Mouse (Mus musculus) liver, postnatal 0 days (tissue): ENCODE measurements around the gene Atf7ip. TPM values are rescaled to one million over a fixed set of nuclear protein-coding genes. Genes with fewer than 3 reads are reported as not detected.

ENCODE experiments used
- ATAC-seq: fragments of 200-750 bp; cut with Nextera tagmentation; 2 replicates; pipeline ENCODE4 v1.8.0; 2017; ENCODE audit warnings: mild to moderate bottlenecking, moderate library complexity
- DNase-seq: peaks from one replicate; pipeline ENCODE4 v3.0.0-alpha.2; 2016
- H3K27ac ChIP-seq: fragments of 300-500 bp; sonication (generic); 2 replicates; pipeline ENCODE4 v1.5.1; 2014; ENCODE audit warnings: antibody characterized with exemption, moderate library complexity, mild to moderate bottlenecking, low read depth
- H3K27me3 ChIP-seq: fragments of 300-500 bp; sonication (generic); 2 replicates; pipeline ENCODE4 v1.6.1; 2014; ENCODE audit warnings: low read length, control low read depth, mixed read lengths; ENCODE audit not compliant: insufficient read depth
- H3K36me3 ChIP-seq: fragments of 300-500 bp; sonication (generic); replicated peaks from 2 replicates; pipeline ENCODE4 v1.6.1; 2014; ENCODE audit warnings: mild to moderate bottlenecking, control low read depth, low read length, moderate library complexity, mixed read lengths; ENCODE audit not compliant: insufficient read depth
- H3K4me1 ChIP-seq: fragments of 300-500 bp; sonication (generic); 2 replicates; pipeline ENCODE4 v1.6.1; 2014; ENCODE audit warnings: antibody characterized with exemption, mild to moderate bottlenecking, control low read depth; ENCODE audit not compliant: insufficient read depth
- H3K4me2 ChIP-seq: fragments of 300-500 bp; sonication (generic); 2 replicates; pipeline ENCODE4 v1.6.1; 2014; ENCODE audit warnings: low read depth, mild to moderate bottlenecking, low read length, moderate library complexity, mixed read lengths
- H3K4me3 ChIP-seq: fragments of 300-500 bp; sonication (generic); 2 replicates; pipeline ENCODE4 v1.5.1; 2014; ENCODE audit warnings: low read depth, low read length
- H3K9ac ChIP-seq: fragments of 300-500 bp; sonication (generic); replicated peaks from 2 replicates; pipeline ENCODE4 v1.6.1; 2014; ENCODE audit warnings: mild to moderate bottlenecking, moderate library complexity
- H3K9me3 ChIP-seq: fragments of 300-500 bp; sonication (generic); 2 replicates; pipeline ENCODE4 v1.6.1; 2016; ENCODE audit warnings: mild to moderate bottlenecking, control low read depth, low read length, mixed read lengths
- CTCF ChIP-seq: sonication (generic); IDR thresholded peaks from 2 replicates; pipeline ENCODE4 v1.5.1; 2016; ENCODE audit warnings: antibody characterized with exemption, low read depth
- EP300 ChIP-seq: IDR thresholded peaks from 2 replicates; pipeline ENCODE4 v1.6.1; 2016; ENCODE audit warnings: antibody characterized with exemption, low read depth, mild to moderate bottlenecking
- WGBS: fragments of 180-500 bp; shearing (Covaris S2); extraction: QIAGEN DNeasy Blood & Tissue Kit; methylation state at CpG from one replicate; pipeline ENCODE4 v1.1.7; 2014; ENCODE audit not compliant: insufficient replicate concordance; 5-methylcytosine and 5-hydroxymethylcytosine counted together
- polyA plus RNA-seq: library from polyadenylated mRNA; unstranded; fragments of >200 nt; fragmentation: Nextera tagmentation; extraction: Ambion mirVana; gene quantifications from 2 replicates; pipeline ENCODE4 v1.2.1, GENCODE M21; 2015

Gene Atf7ip
- polyA plus RNA-seq, 1 experiment from 2014 or later: 6.6 TPM

- Histone ChIP-seq H3K9ac (no peak overlapping the region; the same call in 1 of the 2 replicates), H3K27ac (0 out of 2 replicates have a peak overlapping the region, but pooled peaks have one; percentile 30), H3K4me2 (peak overlapping the region; percentile 36; the same call in 1 of the 2 replicates), H3K4me1 (peaks cover 48% of the 10 kb centered on the region), H3K27me3 (no peaks in the 10 kb centered on the region), H3K36me3 (no peaks in the 10 kb centered on the region), H3K9me3 (no peaks in the 10 kb centered on the region), H3K4me3 (no peak overlapping the region)
- ATAC-seq: no peak
- TF ChIP-seq EP300 (no peak), CTCF (peak; percentile 82)
- 36% methylated on average over 8 of the region's 8 CpGs for WGBS
- DNase-seq: peak; percentile 77
These were observed 40.0 kb upstream of the Atf7ip start for GRCm38 (mm10) chr6:136465959-136466381.

GRCm38 (mm10) chr6:136466956-136467750 is 38.8 kb upstream of the Atf7ip start:
- peak; percentile 94 for DNase-seq
- Histone ChIP-seq H3K9me3 (no peaks in the 10 kb centered on the region), H3K36me3 (no peaks in the 10 kb centered on the region), H3K27ac (peak overlapping the region; percentile 98), H3K9ac (0 out of 2 replicates have a peak overlapping the region, but pooled peaks have one; percentile 35), H3K4me1 (peaks cover 59% of the 10 kb centered on the region), H3K27me3 (no peaks in the 10 kb centered on the region), H3K4me2 (peak overlapping the region; percentile 22), H3K4me3 (no peak overlapping the region)
- 43% methylated on average over 14 of the region's 14 CpGs for WGBS
- TF ChIP-seq EP300 (peak; percentile 48), CTCF (peak; percentile 96)
- ATAC-seq: no peak

GRCm38 (mm10) chr6:136467837-136468236 is 38.1 kb upstream of the Atf7ip start:
- TF ChIP-seq CTCF (no peak), EP300 (no peak)
- no peaks in the 10 kb centered on the region for H3K36me3 ChIP-seq
- 49% methylated on average over 5 of the region's 5 CpGs for WGBS
- H3K27me3 ChIP-seq: no peaks in the 10 kb centered on the region
- peak overlapping the region; percentile 22 for H3K4me2 ChIP-seq
- H3K4me1 ChIP-seq: peaks cover 65% of the 10 kb centered on the region
- H3K4me3 ChIP-seq: no peak overlapping the region
- DNase-seq: peak; percentile 35
- no peaks in the 10 kb centered on the region for H3K9me3 ChIP-seq
- ATAC-seq: no peak
- peak overlapping the region; percentile 98 for H3K27ac ChIP-seq
- H3K9ac ChIP-seq: 0 out of 2 replicates have a peak overlapping the region, but pooled peaks have one; percentile 35

DNA sequence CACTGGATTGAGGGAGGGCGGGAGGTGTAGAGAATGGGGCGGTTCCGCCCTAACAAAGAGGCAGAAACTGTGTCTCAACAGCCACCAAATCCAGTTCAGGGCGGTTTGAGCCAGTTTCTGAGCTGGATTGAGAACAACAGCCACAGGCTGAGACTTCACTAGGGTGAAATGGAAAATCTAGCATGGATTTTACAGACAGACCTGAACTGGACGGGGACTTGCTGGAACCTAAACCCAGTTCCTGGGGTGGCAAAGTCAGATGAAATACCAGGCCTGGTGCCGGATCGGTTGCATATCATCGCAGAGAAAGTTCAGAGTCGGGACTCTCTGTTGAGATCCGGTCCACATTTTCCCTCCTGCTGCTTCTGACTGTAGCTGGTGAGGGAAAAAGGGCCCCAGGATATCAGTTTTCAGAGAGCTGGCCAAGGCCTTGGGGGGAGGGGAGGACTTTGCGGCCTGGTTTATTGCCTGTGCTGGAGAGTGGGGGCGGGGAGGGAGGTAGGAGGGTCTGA is 37.5 kb upstream of the Atf7ip start:
- H3K4me2 ChIP-seq: peak overlapping the region; percentile 53
- WGBS: 3% methylated on average over 12 of the region's 12 CpGs
- no peaks in the 10 kb centered on the region for H3K9me3 ChIP-seq
- no peak for TF ChIP-seq CTCF
- TF ChIP-seq EP300: peak; percentile 95
- no peaks in the 10 kb centered on the region for H3K36me3 ChIP-seq
- ATAC-seq (peak; percentile 87), DNase-seq (peak; percentile 98)
- H3K27ac ChIP-seq: peak overlapping the region; percentile 98
- peaks cover 68% of the 10 kb centered on the region for H3K4me1 ChIP-seq
- no peaks in the 10 kb centered on the region for H3K27me3 ChIP-seq
- H3K4me3 ChIP-seq: no peak overlapping the region
- H3K9ac ChIP-seq: 0 out of 2 replicates have a peak overlapping the region, but pooled peaks have one; percentile 32

GRCm38 (mm10) chr6:136468974-136469792 is 36.8 kb upstream of the Atf7ip start:
- 0 out of 2 replicates have a peak overlapping the region, but pooled peaks have one; percentile 32 for H3K9ac ChIP-seq
- H3K4me3 ChIP-seq: no peak overlapping the region
- ATAC-seq: no peak; the same call in 1 of the 2 replicates
- peaks cover 67% of the 10 kb centered on the region for H3K4me1 ChIP-seq
- H3K4me2 ChIP-seq: peak overlapping the region; percentile 53
- H3K27me3 ChIP-seq: no peaks in the 10 kb centered on the region
- no peaks in the 10 kb centered on the region for H3K36me3 ChIP-seq
- no peaks in the 10 kb centered on the region for H3K9me3 ChIP-seq
- H3K27ac ChIP-seq: peak overlapping the region; percentile 98
- no peak for DNase-seq
- TF ChIP-seq EP300 (no peak), CTCF (no peak)
- WGBS: 34% methylated on average over 12 of the region's 12 CpGs

GRCm38 (mm10) chr6:136469807-136470206 is 36.2 kb upstream of the Atf7ip start:
- Histone ChIP-seq H3K4me3 (no peak overlapping the region), H3K27me3 (no peaks in the 10 kb centered on the region), H3K9me3 (no peaks in the 10 kb centered on the region), H3K4me2 (peak overlapping the region; percentile 59; the same call in 1 of the 2 replicates), H3K4me1 (peaks cover 66% of the 10 kb centered on the region), H3K9ac (no peak overlapping the region), H3K36me3 (no peaks in the 10 kb centered on the region), H3K27ac (peak overlapping the region; percentile 98)
- TF ChIP-seq EP300 (no peak), CTCF (no peak)
- ATAC-seq (no peak), DNase-seq (no peak)
- WGBS: 78% methylated on average over 9 of the region's 9 CpGs
